Mouse (Mus musculus): ENCODE results near the gene Sirt7.

DNA sequence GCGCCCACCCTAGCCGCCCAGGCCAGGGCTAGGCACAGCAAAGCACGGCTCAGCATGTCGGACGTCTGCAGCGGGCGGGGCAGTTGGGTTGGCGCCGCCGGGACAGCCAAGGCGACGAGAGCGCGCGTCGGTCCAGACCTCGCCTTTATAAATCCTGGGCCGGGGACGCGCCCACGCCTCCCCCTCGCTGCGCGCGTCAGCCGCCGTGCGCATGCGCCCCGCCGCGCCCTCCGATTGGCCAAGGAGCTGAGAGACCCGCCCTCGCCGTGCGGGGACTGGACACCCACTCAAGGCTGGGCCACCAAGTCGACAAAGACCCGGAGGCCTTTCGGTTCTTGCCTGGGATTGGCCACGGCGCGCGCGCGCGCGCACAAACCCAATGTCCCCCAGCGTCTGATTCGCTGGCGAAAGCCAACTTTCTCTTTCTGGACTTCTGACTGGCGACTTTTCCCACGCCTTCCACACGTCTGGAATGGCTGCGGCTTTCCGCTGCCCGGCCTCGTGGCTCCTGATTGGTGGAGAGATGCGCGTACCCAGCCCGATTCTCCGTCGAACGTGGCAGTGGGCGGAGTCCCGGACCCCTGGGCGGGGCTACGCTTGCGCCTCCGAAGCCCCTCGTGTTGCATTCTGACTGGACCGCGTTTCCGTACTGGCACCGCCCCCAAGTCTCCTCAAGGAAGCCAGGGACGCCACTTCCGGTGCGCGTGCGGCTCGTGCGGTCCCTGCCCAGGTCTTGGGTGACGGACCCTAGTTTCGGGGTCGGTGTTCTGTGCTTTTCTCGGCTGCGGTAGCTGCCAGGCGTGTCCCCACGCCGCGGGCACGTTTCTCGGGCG, 52.1 kb downstream of the Sirt7 start, which contains the start of gene P4hb:
- TF ChIP-seq CTCF (IDR thresholded peaks at IDR 0.05) (no peak), POLR2A (IDR thresholded peaks at IDR 0.05; ENCODE audit: insufficient read depth, low read depth, low read length) (peak; percentile 97), EP300 (IDR thresholded peaks at IDR 0.05; ENCODE audit: insufficient read depth, low read depth, low read length) (peak; percentile 60; the same call in 1 of the 2 replicates)

Data from heart, adult 2 months (tissue).